Mouse (Mus musculus): ENCODE measurements at regions not wholly inside any gene's neighbourhood (a gene's known extent, or its start where the extent isn't known, plus 50 kb on each side); places are given as distances from the start of the nearest gene placed in this dataset.
A peak's percentile ranks its signal among the peaks of the same experiment; 100 is the strongest.

GRCm38 (mm10) chr3:52511549-52511948 lies 243.4 kb downstream of the Foxo1 start:
- Histone ChIP-seq H3K4me3 (ENCODE audit: low read depth, low read length) (no peak overlapping the region), H3K4me2 (ENCODE audit: low read depth, low read length) (no peak overlapping the region), H3K36me3 (replicated peaks; ENCODE audit: insufficient read depth, low read length) (no peaks in the 10 kb centered on the region), H3K27ac (ENCODE audit: low read depth) (no peak overlapping the region), H3K9me3 (ENCODE audit: low read length) (0 out of 2 replicates have a peak, but pooled peaks cover 2% of the 10 kb centered on the region), H3K9ac (replicated peaks) (no peak overlapping the region), H3K4me1 (ENCODE audit: insufficient read depth) (no peaks in the 10 kb centered on the region; the same call in 1 of the 2 replicates), H3K27me3 (ENCODE audit: insufficient read depth, low read length) (no peaks in the 10 kb centered on the region)
- ATAC-seq (no peak), DNase-seq (no peak)
- no peak for TF ChIP-seq EP300 (IDR thresholded peaks at IDR 0.05; ENCODE audit: low read depth)
- TF ChIP-seq CTCF (IDR thresholded peaks at IDR 0.05; ENCODE audit: low read depth), result no peak
- 77% methylated on average over 9 of the region's 9 CpGs for WGBS (ENCODE audit: insufficient replicate concordance)

GRCm38 (mm10) chr3:52510831-52511230 lies 242.7 kb downstream of the Foxo1 start:
- H3K27ac ChIP-seq (ENCODE audit: low read depth), result no peak overlapping the region
- H3K9ac ChIP-seq (replicated peaks), result no peak overlapping the region
- ATAC-seq, result no peak
- H3K4me1 ChIP-seq (ENCODE audit: insufficient read depth), result no peaks in the 10 kb centered on the region; the same call in 1 of the 2 replicates
- 72% methylated on average over 6 of the region's 6 CpGs for WGBS (ENCODE audit: insufficient replicate concordance)
- 0 out of 2 replicates have a peak, but pooled peaks cover 2% of the 10 kb centered on the region for H3K9me3 ChIP-seq (ENCODE audit: low read length)
- no peak for TF ChIP-seq EP300 (IDR thresholded peaks at IDR 0.05; ENCODE audit: low read depth)
- no peak for TF ChIP-seq CTCF (IDR thresholded peaks at IDR 0.05; ENCODE audit: low read depth)
- H3K4me2 ChIP-seq (ENCODE audit: low read depth, low read length), result no peak overlapping the region
- no peaks in the 10 kb centered on the region for H3K27me3 ChIP-seq (ENCODE audit: insufficient read depth, low read length)
- no peak for DNase-seq
- no peaks in the 10 kb centered on the region for H3K36me3 ChIP-seq (replicated peaks; ENCODE audit: insufficient read depth, low read length)
- no peak overlapping the region for H3K4me3 ChIP-seq (ENCODE audit: low read depth, low read length)

GRCm38 (mm10) chr3:52510088-52510765 lies 242.1 kb downstream of the Foxo1 start:
- H3K4me1 ChIP-seq (ENCODE audit: insufficient read depth), result no peaks in the 10 kb centered on the region; the same call in 1 of the 2 replicates
- ATAC-seq, result no peak
- H3K27ac ChIP-seq (ENCODE audit: low read depth), result no peak overlapping the region
- no peak overlapping the region for H3K4me2 ChIP-seq (ENCODE audit: low read depth, low read length)
- WGBS (ENCODE audit: insufficient replicate concordance), result 67% methylated on average over 12 of the region's 12 CpGs
- no peak overlapping the region for H3K9ac ChIP-seq (replicated peaks)
- no peak for TF ChIP-seq EP300 (IDR thresholded peaks at IDR 0.05; ENCODE audit: low read depth)
- TF ChIP-seq CTCF (IDR thresholded peaks at IDR 0.05; ENCODE audit: low read depth), result no peak
- H3K36me3 ChIP-seq (replicated peaks; ENCODE audit: insufficient read depth, low read length), result no peaks in the 10 kb centered on the region
- 0 out of 2 replicates have a peak, but pooled peaks cover 2% of the 10 kb centered on the region for H3K9me3 ChIP-seq (ENCODE audit: low read length)
- DNase-seq, result no peak
- no peaks in the 10 kb centered on the region for H3K27me3 ChIP-seq (ENCODE audit: insufficient read depth, low read length)
- no peak overlapping the region for H3K4me3 ChIP-seq (ENCODE audit: low read depth, low read length)

- no peaks in the 10 kb centered on the region for H3K36me3 ChIP-seq (replicated peaks; ENCODE audit: insufficient read depth, low read length)
- DNase-seq, result no peak
- H3K9me3 ChIP-seq (ENCODE audit: low read length), result 0 out of 2 replicates have a peak, but pooled peaks cover 2% of the 10 kb centered on the region
- no peak overlapping the region for H3K27ac ChIP-seq (ENCODE audit: low read depth)
- H3K9ac ChIP-seq (replicated peaks), result no peak overlapping the region
- TF ChIP-seq CTCF (IDR thresholded peaks at IDR 0.05; ENCODE audit: low read depth), result no peak
- peaks cover 8% of the 10 kb centered on the region for H3K4me1 ChIP-seq (ENCODE audit: insufficient read depth)
- no peak overlapping the region for H3K4me2 ChIP-seq (ENCODE audit: low read depth, low read length)
- no peaks in the 10 kb centered on the region for H3K27me3 ChIP-seq (ENCODE audit: insufficient read depth, low read length)
- ATAC-seq, result no peak
- WGBS (ENCODE audit: insufficient replicate concordance), result 87% methylated on average over 9 of the region's 9 CpGs
- no peak overlapping the region for H3K4me3 ChIP-seq (ENCODE audit: low read depth, low read length)
Measured at GRCm38 (mm10) chr3:52503925-52504324, 235.8 kb downstream of the Foxo1 start.

GRCm38 (mm10) chr3:52502223-52502622 lies 234.1 kb downstream of the Foxo1 start:
- no peaks in the 10 kb centered on the region for H3K27me3 ChIP-seq (ENCODE audit: insufficient read depth, low read length)
- 30% methylated on average over 7 of the region's 7 CpGs for WGBS (ENCODE audit: insufficient replicate concordance)
- peaks cover 12% of the 10 kb centered on the region for H3K4me1 ChIP-seq (ENCODE audit: insufficient read depth)
- TF ChIP-seq EP300 (IDR thresholded peaks at IDR 0.05; ENCODE audit: low read depth) (peak; percentile 77), CTCF (IDR thresholded peaks at IDR 0.05; ENCODE audit: low read depth) (no peak)
- 0 out of 2 replicates have a peak, but pooled peaks cover under 1% of the 10 kb centered on the region for H3K9me3 ChIP-seq (ENCODE audit: low read length)
- H3K36me3 ChIP-seq (replicated peaks; ENCODE audit: insufficient read depth, low read length), result no peaks in the 10 kb centered on the region
- ATAC-seq, result peak; percentile 92
- DNase-seq, result peak; percentile 77
- H3K9ac ChIP-seq (replicated peaks), result 0 out of 2 replicates have a peak overlapping the region, but pooled peaks have one; percentile 11
- no peak overlapping the region for H3K4me3 ChIP-seq (ENCODE audit: low read depth, low read length)
- no peak overlapping the region; the same call in 1 of the 2 replicates for H3K4me2 ChIP-seq (ENCODE audit: low read depth, low read length)
- H3K27ac ChIP-seq (ENCODE audit: low read depth), result peak overlapping the region; percentile 88

GRCm38 (mm10) chr3:52501614-52502013 lies 233.5 kb downstream of the Foxo1 start:
- Histone ChIP-seq H3K4me2 (ENCODE audit: low read depth, low read length) (no peak overlapping the region), H3K27ac (ENCODE audit: low read depth) (peak overlapping the region; percentile 88), H3K36me3 (replicated peaks; ENCODE audit: insufficient read depth, low read length) (no peaks in the 10 kb centered on the region), H3K4me1 (ENCODE audit: insufficient read depth) (peaks cover 12% of the 10 kb centered on the region), H3K9ac (replicated peaks) (no peak overlapping the region), H3K27me3 (ENCODE audit: insufficient read depth, low read length) (no peaks in the 10 kb centered on the region), H3K4me3 (ENCODE audit: low read depth, low read length) (no peak overlapping the region), H3K9me3 (ENCODE audit: low read length) (no peaks in the 10 kb centered on the region)
- DNase-seq (peak; percentile 62), ATAC-seq (peak; percentile 88)
- no peak for TF ChIP-seq CTCF (IDR thresholded peaks at IDR 0.05; ENCODE audit: low read depth)
- peak; percentile 69 for TF ChIP-seq EP300 (IDR thresholded peaks at IDR 0.05; ENCODE audit: low read depth)
- 48% methylated on average over 8 of the region's 8 CpGs for WGBS (ENCODE audit: insufficient replicate concordance)

All from liver, postnatal 0 days (tissue).